Mouse (Mus musculus) adrenal gland, postnatal 4 days (tissue): Measurements from ENCODE around the gene Dqx1. TPM values are rescaled to one million over a fixed set of nuclear protein-coding genes. Genes with fewer than 3 reads are reported as not detected.

Experiments
- DNase-seq, 2 experiments: peaks; one replicate each; pipeline ENCODE4 v3.0.0; 2021 to 2022; ENCODE audit warnings: low spot score in 2 of 2, mixed read lengths in 2 of 2
- long read RNA-seq, 2 experiments: library from polyadenylated mRNA; stranded (forward); transcript quantifications; one replicate each; pipeline ENCODE4 v2.0.0; 2021
- total RNA-seq, 2 experiments: library from RNA; stranded (reverse); gene quantifications; 2 replicates each; pipeline ENCODE4 v1.2.3; 2021

The Dqx1 gene
- total RNA-seq: 1 to 10 TPM; 4.1 to 4.4 TPM
- long read RNA-seq, experiment 1, partial matches to known transcripts: 12 of 12 reads
- long read RNA-seq, experiment 1, other reads (novel, unspliced or antisense): 0 of 12 reads
- long read RNA-seq, experiment 2, partial matches to known transcripts: 3 of 5 reads
- long read RNA-seq, experiment 2, other reads (novel, unspliced or antisense): 2 of 5 reads

GRCm38 (mm10) chr6:83057790-83058189, at the start of gene Dqx1:
Gene Dqx1 (plus strand): TSS chr6:83057844.
- no peak for DNase-seq

DNA sequence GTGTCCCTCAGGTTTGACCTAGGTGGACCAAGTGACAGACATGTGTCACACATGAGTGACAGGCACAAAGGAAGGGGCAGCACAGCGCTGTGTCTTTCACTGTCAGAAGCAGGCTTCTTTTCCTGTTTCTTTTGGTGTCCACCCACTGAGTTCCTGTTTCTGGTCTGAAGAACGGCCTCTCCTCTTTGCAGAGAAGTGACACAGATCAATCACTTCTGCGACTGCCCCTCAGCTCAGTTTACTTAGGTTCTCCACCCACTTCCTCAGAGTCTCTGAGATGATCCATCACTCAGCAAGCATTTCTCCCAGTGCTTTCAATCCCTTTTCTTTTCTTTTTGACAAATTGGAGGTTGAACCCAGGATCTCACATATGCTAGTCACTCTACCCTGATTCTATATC, 49.0 kb upstream of the Dqx1 start:
- DNase-seq: no peak

DNA sequence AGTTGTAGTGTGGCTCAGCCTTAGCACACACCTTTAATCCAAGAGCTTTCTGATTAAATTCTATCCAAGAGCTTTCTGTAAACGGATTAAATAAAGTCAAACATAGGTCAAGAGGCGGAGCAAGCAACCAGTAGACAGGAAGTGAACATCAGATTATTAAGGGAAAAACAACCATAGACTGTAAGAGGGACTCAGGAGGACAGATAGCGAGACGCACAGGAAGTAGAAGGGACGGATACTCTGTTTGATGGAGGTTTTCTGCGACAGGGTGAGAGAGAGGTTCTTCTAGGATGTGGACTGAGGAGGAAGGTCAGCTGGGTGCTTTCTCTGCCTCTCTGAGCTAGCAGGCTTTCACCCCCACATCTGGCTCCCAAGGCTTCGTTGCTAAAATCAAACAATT, 47.6 kb upstream of the Dqx1 start:
- no peak for DNase-seq

GRCm38 (mm10) chr6:83011255-83011654, 46.4 kb upstream of the Dqx1 start:
- DNase-seq: no peak

GRCm38 (mm10) chr6:83011756-83012155, 45.9 kb upstream of the Dqx1 start:
- no peak for DNase-seq

DNA sequence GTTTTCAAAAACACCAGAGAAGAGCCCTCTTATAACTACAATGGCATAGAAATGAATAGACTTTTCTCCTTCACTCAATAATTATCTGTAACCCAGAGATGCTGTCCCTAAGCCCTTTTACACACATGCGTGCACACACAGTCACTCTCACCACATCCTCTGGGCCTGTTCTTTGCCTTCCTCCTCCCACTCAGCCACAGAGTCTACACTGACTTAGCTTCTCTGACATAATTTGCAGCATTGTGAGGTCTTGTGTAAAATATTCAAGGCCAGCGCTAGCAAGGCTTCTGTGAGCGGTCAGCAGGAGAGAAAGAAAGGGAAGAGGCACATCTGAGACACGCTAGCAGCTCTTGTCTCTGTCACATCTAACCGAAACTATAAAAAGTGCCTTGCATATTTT, 44.2 kb upstream of the Dqx1 start:
- DNase-seq: no peak

GRCm38 (mm10) chr6:83014482-83015466, 42.9 kb upstream of the Dqx1 start:
- DNase-seq: no peak

DNA sequence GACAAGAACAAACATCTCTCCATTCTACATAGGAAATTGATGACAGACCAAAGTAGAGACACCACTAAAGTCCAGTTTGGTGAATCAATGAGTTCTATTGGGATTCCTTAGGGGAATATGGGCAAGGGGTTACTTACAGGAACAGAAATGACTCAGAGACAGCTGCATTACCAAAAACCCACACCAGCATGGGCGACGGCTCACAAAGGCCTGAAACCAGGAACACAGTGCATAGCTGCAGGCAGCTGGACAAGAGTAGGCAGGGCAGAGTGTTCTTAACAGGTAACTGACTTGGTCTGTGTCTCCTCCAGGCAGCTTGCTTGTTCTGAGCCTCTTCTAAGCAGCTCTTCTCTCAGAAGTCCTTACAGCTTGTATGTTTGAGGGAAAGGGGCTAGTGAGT, 41.9 kb upstream of the Dqx1 start:
- DNase-seq: no peak

DNA sequence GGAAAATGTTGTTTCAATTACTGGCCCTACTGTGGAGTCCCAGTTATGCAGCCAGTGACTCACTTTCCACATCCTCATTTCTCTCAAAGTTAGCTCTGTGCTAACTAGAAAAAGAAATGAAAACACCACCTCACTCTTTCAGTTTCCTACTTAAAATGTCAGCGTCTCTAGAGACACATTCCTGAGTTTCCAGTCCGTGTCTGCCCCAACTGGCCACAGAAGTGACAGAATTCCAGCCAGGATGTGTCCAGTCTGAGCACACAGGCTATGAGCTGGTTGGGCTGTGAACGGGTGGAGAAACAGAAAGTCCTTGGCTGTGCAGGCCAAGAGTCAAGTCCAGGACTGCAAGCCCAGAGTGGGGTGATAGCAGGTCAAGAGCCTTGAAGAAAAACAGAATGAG, 40.5 kb upstream of the Dqx1 start:
- DNase-seq: no peak

GRCm38 (mm10) chr6:83019044-83019443, 38.6 kb upstream of the Dqx1 start:
- no peak for DNase-seq

DNA sequence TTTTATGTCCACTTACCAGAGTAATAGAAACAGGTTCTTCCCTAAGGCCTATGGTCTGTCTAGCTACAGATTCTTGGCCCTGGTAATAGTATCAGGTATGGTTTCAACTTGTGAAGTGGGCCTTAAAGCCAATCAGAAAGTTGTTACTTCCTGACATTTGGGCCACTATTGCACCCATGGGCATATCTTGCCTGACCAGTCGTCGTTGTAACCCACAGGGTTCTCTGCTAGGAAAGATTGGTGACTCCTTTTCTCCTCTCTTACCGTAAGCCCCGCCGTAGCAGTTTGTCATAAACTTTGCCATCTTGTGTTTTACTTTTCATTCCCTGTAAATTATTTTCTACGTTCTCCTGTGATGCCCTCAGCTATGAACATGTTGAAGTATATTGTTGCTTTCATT, 37.5 kb upstream of the Dqx1 start:
- no peak for DNase-seq

GRCm38 (mm10) chr6:83020836-83021593, 36.6 kb upstream of the Dqx1 start:
- no peak for DNase-seq

DNA sequence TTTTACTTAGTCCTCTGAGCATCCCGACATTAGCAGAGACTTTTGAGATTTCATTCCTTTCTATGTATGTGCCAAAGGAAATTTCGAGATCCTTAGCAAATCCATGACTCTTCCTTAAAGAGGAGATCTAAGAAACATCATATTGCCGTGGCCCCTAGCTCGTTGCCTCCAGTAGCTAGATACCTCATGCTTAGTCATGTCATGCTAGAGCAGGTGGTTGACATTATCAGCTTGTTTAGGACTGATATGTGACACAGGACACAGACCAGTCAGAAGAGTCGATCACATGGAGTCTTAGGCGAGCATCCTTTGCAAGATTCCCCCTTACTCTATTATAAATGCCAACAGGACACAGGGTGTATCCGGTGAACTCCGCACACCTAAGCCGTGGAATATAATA, 34.6 kb upstream of the Dqx1 start:
- no peak for DNase-seq

DNA sequence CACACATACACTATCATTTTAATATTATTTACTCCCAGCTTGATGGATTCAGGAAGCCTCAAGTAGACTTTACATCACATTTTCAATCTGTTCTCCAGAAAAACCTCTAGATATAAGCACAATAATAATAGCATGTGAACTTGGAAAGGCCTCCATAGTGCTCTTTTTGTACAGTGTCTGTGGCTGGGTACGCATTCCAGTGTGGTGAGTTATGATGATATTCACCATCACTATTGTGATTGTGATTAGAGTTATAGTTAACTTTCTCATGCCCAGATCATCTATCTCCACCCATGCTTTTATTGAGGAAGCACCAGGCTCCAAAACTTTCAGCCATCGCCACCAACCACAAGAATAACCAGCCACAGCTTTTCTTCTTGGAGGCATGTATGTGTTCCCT, 33.9 kb upstream of the Dqx1 start:
- DNase-seq: no peak

DNA sequence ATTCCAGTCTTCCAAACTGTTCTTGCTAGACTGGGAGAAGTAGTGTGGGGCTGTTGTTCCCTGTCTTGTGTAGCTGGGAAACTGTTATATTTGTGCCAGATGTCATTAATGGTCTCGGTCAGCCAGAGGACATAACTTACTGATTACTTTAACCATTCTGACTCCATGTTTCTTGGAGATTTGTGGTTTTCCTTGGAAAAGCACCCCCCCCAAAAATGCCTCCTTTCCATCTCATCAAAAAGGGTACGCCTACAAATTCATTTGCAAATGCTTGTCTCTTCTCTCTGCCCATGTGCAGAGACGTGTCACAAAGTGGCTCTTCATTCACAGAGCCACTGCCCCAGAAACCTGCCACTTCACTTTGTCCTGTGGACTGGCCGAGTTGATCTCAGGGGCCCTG, 33.2 kb upstream of the Dqx1 start:
- DNase-seq: no peak

DNA sequence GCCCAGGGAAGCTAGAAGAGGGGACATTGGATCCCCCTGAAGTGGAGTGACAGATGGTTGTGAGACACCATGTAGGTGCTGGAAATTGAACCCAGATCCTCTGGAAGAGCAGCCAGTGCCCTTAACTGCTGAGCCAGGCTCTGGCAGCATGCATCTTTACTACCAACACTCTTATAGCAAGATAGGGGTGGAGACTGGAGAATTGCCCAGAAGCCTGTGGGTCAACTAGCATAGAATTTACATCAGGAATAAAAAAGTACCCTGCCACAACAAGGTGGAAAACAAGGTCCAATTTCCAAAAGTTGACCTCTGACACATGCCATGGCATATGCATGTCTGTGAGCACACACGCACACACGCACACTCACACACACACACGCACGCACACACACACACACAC, 32.4 kb upstream of the Dqx1 start:
- no peak for DNase-seq

DNA sequence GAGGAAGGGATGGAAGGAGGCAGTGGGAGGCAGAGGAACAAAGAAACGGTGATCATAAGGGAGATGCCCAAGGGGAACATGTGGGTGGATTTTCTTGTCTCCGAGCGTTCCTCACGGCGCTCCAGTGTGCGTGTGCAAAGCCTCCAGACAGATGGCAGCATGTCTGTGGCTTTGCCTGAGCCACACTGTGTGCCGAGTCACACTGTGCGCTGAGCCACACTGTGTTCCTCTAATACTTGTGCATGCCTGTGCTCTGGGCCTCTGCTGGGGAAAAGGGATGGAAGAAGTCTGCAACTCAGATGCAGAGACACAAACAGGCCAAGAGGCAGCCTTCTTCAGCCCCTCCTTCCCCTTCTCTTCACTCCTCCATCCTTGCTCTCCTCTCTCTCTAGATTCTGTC, 30.4 kb upstream of the Dqx1 start:
- no peak for DNase-seq

GRCm38 (mm10) chr6:83027706-83028105, 29.9 kb upstream of the Dqx1 start:
- DNase-seq: no peak

DNA sequence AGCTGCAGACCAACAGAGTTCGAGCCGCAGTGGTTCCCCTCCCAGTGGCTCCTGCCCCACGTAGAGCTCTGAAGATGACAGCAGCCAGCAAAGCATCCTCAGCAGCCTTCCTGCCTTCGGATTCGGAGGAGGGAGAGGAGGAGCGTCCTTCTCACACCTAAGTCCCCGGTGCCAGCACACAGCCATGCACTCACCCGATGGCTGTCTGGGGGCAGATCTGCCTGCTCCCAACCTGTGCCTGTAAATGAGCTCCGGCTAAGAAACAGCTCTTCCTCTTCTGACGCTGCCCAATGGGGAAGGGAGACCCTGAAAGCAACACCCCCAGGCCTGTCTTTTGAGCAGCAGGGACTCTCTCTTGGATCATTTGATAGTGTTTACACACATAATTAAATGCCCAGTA, 27.9 kb upstream of the Dqx1 start:
- DNase-seq: no peak

- no peak for DNase-seq
Observed at GRCm38 (mm10) chr6:83031111-83031510, 26.5 kb upstream of the Dqx1 start.

- DNase-seq: no peak
Observed at GRCm38 (mm10) chr6:83031921-83032590, 25.6 kb upstream of the Dqx1 start.
